Mouse (Mus musculus): ENCODE measurements around the gene Spcs3. TPM values are rescaled to one million over a fixed set of nuclear protein-coding genes. Genes with fewer than 3 reads are reported as not detected.
"Not testable (repeated sequence)": the region's sequence is repeated elsewhere in the genome, so short reads cannot be mapped to it uniquely, and the experiment has no call there.

Gene Spcs3
- polyA plus RNA-seq, 1 experiment from 2014 or later, result 41.5 TPM

DNA sequence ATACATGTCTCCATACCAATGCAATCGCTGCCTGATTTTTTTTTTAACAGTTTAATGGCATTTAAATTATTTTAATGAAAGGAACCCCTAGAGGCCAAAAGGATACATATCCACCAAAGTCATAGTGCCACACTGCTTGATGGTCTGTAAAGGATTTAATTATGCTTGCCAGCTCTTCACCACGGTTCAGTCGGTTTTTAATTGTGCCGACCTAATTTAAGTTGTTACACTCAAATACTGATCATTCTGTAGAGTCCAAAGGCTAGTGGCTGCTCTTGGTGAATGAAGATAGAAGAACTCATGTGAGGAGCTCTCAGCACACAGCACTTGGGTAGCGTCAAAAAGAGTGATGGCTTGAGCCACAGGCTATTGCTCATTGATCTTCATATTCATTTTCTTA, 5.4 kb upstream of the Spcs3 start:
- no peaks in the 10 kb centered on the region for H3K27me3 ChIP-seq (ENCODE audit: insufficient read depth, low read length)
- TF ChIP-seq EP300 (IDR thresholded peaks at IDR 0.05; ENCODE audit: low read depth), result no peak
- no peak for TF ChIP-seq CTCF (IDR thresholded peaks at IDR 0.05; ENCODE audit: low read depth)
- DNase-seq (no peak), ATAC-seq (no peak)
- no peak overlapping the region for H3K9ac ChIP-seq (replicated peaks)
- WGBS (ENCODE audit: insufficient replicate concordance), result 88% methylated on average over 5 of the region's 5 CpGs
- H3K4me3 ChIP-seq (ENCODE audit: low read depth, low read length), result no peak overlapping the region
- 0 out of 2 replicates have a peak, but pooled peaks cover 3% of the 10 kb centered on the region for H3K4me1 ChIP-seq (ENCODE audit: insufficient read depth)
- no peaks in the 10 kb centered on the region for H3K36me3 ChIP-seq (replicated peaks; ENCODE audit: insufficient read depth, low read length)
- no peaks in the 10 kb centered on the region for H3K9me3 ChIP-seq (ENCODE audit: low read length)
- no peak overlapping the region for H3K4me2 ChIP-seq (ENCODE audit: low read depth, low read length)
- no peak overlapping the region for H3K27ac ChIP-seq (ENCODE audit: low read depth)

DNA sequence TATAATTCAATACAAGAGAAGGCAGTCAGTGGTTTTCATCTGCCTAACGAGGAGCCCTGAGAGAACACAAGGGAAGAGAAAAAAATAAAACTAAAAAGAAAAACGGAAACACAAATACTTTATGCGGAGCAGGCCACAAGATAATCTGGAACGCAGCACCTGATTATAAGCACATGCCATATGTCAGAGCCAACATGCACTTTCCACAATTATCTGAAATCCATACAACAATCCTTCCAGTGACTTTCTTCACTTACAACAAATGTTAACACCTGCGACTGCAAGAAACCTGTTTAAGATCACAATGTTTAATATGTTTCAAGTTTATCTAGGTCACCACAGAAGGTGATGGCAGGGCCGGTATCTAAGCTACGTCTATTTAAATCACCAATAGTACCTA, 1.2 kb downstream of the Spcs3 start:
- WGBS (ENCODE audit: insufficient replicate concordance), result 30% methylated on average over 7 of the region's 7 CpGs

DNA sequence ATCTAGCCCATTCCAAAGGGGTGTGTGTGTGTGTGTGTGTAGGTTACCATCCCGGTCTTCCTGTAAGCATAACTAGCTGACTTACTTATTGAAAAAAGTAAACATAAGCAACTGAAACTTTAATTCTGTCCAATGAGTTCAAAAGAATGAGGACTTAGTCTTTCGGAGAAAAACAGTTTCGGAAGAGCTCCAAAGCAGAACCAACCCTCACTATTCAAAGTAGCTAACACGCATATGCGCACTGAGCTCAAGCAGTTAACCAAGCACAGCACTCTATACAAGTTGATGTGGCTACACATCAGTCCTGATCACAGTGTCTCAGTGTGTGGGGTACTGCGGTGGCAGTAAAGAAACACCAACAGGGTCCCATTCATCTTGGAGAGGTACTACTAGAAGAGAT, 3.1 kb downstream of the Spcs3 start:
- no peak overlapping the region for H3K4me2 ChIP-seq (ENCODE audit: low read depth, low read length)
- DNase-seq, result no peak
- H3K9ac ChIP-seq (replicated peaks), result no peak overlapping the region
- no peak overlapping the region for H3K27ac ChIP-seq (ENCODE audit: low read depth)
- H3K4me1 ChIP-seq (ENCODE audit: insufficient read depth), result peaks cover 14% of the 10 kb centered on the region
- no peaks in the 10 kb centered on the region for H3K27me3 ChIP-seq (ENCODE audit: insufficient read depth, low read length)
- ATAC-seq, result no peak
- 90% methylated on average over 6 of the region's 6 CpGs for WGBS (ENCODE audit: insufficient replicate concordance)
- H3K36me3 ChIP-seq (replicated peaks; ENCODE audit: insufficient read depth, low read length), result peaks cover 20% of the 10 kb centered on the region
- no peak overlapping the region for H3K4me3 ChIP-seq (ENCODE audit: low read depth, low read length)
- no peaks in the 10 kb centered on the region for H3K9me3 ChIP-seq (ENCODE audit: low read length)
- TF ChIP-seq CTCF (IDR thresholded peaks at IDR 0.05; ENCODE audit: low read depth) (no peak), EP300 (IDR thresholded peaks at IDR 0.05; ENCODE audit: low read depth) (no peak)

More for the DNA sequence above, 1.2 kb downstream of the Spcs3 start:
- Histone ChIP-seq H3K36me3 (replicated peaks; ENCODE audit: insufficient read depth, low read length) (peaks cover 12% of the 10 kb centered on the region; the same call in 1 of the 2 replicates), H3K27me3 (ENCODE audit: insufficient read depth, low read length) (no peaks in the 10 kb centered on the region), H3K9ac (replicated peaks) (peak overlapping the region; percentile 91), H3K4me1 (ENCODE audit: insufficient read depth) (peaks cover 14% of the 10 kb centered on the region), H3K4me2 (ENCODE audit: low read depth, low read length) (peak overlapping the region; percentile 85), H3K9me3 (ENCODE audit: low read length) (no peaks in the 10 kb centered on the region), H3K27ac (ENCODE audit: low read depth) (0 out of 2 replicates have a peak overlapping the region, but pooled peaks have one; percentile 95), H3K4me3 (ENCODE audit: low read depth, low read length) (peak overlapping the region; percentile 98)
- ATAC-seq, result no peak
- DNase-seq, result no peak
- TF ChIP-seq EP300 (IDR thresholded peaks at IDR 0.05; ENCODE audit: low read depth) (no peak), CTCF (IDR thresholded peaks at IDR 0.05; ENCODE audit: low read depth) (no peak)

DNA sequence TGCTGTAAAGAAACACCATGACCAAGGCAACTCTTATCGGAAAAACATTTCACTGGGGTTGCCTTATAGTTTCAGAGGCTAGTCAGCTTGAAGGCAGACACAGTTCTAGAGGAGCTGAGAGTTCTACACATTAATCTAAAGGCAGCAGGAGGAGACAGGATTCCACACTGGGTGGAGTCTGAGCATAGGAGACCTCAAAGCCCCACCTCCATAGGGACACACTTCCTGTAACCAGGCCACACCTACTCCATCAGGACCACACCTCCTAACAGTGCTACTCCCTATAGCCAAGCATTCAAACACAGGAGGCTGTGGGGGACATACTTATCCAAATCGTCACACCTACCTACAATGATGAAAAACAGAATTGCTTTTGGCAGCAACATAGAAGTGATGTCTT, 4.2 kb downstream of the Spcs3 start:
- H3K9ac ChIP-seq (replicated peaks), result no peak overlapping the region
- TF ChIP-seq EP300 (IDR thresholded peaks at IDR 0.05; ENCODE audit: low read depth), result no peak
- TF ChIP-seq CTCF (IDR thresholded peaks at IDR 0.05; ENCODE audit: low read depth), result no peak
- DNase-seq (peak; percentile 20), ATAC-seq (no peak)
- peaks cover 30% of the 10 kb centered on the region for H3K36me3 ChIP-seq (replicated peaks; ENCODE audit: insufficient read depth, low read length)
- no peak overlapping the region for H3K4me2 ChIP-seq (ENCODE audit: low read depth, low read length)
- H3K9me3 ChIP-seq (ENCODE audit: low read length), result no peaks in the 10 kb centered on the region
- H3K4me3 ChIP-seq (ENCODE audit: low read depth, low read length), result no peak overlapping the region
- no peak overlapping the region for H3K27ac ChIP-seq (ENCODE audit: low read depth)
- H3K4me1 ChIP-seq (ENCODE audit: insufficient read depth), result peaks cover 14% of the 10 kb centered on the region
- H3K27me3 ChIP-seq (ENCODE audit: insufficient read depth, low read length), result no peaks in the 10 kb centered on the region
- WGBS (ENCODE audit: insufficient replicate concordance), result 81% methylated on average over 2 of the region's 2 CpGs

DNA sequence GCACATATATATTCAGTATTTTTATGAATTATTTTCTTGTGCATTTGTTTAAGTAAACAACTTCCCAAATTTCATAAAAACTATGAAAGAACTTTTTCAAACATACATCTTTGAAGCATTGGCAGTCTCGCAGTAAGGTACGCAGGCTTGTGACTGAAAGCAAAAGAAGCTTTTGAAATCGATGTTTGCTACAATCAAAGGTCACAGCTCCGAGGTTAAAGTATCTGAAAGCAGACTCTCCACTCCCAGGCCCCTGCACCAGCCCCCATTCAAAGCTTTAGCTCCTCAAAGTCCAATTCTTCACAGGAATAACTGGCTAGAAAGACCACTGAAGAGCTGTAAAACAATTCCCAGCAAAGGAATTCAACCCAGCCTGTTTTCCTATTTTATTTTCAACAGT, 9.3 kb downstream of the Spcs3 start:
- Histone ChIP-seq H3K27ac (ENCODE audit: low read depth) (no peak overlapping the region; the same call in 1 of the 2 replicates), H3K4me3 (ENCODE audit: low read depth, low read length) (no peak overlapping the region), H3K4me2 (ENCODE audit: low read depth, low read length) (no peak overlapping the region), H3K9me3 (ENCODE audit: low read length) (no peaks in the 10 kb centered on the region), H3K27me3 (ENCODE audit: insufficient read depth, low read length) (no peaks in the 10 kb centered on the region), H3K4me1 (ENCODE audit: insufficient read depth) (0 out of 2 replicates have a peak, but pooled peaks cover 10% of the 10 kb centered on the region), H3K9ac (replicated peaks) (no peak overlapping the region), H3K36me3 (replicated peaks; ENCODE audit: insufficient read depth, low read length) (peaks cover 31% of the 10 kb centered on the region)
- 59% methylated on average over 4 of the region's 4 CpGs for WGBS (ENCODE audit: insufficient replicate concordance)
- ATAC-seq (no peak), DNase-seq (no peak)
- no peak for TF ChIP-seq CTCF (IDR thresholded peaks at IDR 0.05; ENCODE audit: low read depth)
- TF ChIP-seq EP300 (IDR thresholded peaks at IDR 0.05; ENCODE audit: low read depth), result no peak

DNA sequence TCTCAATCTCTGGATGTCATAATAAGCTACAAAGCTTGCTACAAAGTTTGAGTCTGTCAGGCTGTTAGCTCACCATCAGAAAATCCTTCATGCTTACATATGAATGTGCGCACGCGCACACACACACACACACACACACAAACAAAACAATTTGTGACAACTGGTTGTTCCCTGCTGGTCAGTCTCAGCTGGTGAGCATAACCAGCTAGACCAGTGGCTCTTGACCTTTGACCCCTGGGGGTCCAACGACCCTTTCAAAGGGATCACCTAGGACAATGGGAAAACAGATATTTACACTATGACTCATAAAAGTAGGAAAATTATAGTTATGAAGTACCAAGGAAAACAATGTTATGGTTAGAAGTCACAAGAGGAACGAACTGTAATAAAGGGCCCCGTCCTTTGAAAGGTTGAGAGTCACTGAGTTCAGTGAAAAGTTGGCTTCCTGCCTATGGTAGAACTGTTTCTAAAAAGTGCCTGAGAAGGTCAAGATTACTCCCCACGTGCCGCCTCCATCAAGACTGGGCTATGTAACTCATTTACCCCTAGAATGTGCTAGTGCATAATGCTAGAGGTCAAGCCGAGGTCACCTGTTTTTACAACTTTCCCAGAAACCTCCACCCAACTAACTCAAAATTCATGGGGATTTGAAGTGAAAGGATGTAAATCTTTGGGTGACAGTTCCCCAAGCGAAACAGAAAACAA, 10.9 kb downstream of the Spcs3 start:
- H3K27ac ChIP-seq (ENCODE audit: low read depth), result no peak overlapping the region
- H3K36me3 ChIP-seq (replicated peaks; ENCODE audit: insufficient read depth, low read length), result peaks cover 24% of the 10 kb centered on the region
- WGBS (ENCODE audit: insufficient replicate concordance), result 68% methylated on average over 10 of the region's 10 CpGs
- TF ChIP-seq EP300 (IDR thresholded peaks at IDR 0.05; ENCODE audit: low read depth), result no peak
- no peak for TF ChIP-seq CTCF (IDR thresholded peaks at IDR 0.05; ENCODE audit: low read depth)
- ATAC-seq (peak; percentile 35; the same call in 1 of the 2 replicates), DNase-seq (no peak)
- no peak overlapping the region for H3K4me3 ChIP-seq (ENCODE audit: low read depth, low read length)
- no peaks in the 10 kb centered on the region for H3K9me3 ChIP-seq (ENCODE audit: low read length)
- no peaks in the 10 kb centered on the region for H3K27me3 ChIP-seq (ENCODE audit: insufficient read depth, low read length)
- H3K9ac ChIP-seq (replicated peaks), result no peak overlapping the region
- 0 out of 2 replicates have a peak, but pooled peaks cover 10% of the 10 kb centered on the region for H3K4me1 ChIP-seq (ENCODE audit: insufficient read depth)
- no peak overlapping the region for H3K4me2 ChIP-seq (ENCODE audit: low read depth, low read length)

DNA sequence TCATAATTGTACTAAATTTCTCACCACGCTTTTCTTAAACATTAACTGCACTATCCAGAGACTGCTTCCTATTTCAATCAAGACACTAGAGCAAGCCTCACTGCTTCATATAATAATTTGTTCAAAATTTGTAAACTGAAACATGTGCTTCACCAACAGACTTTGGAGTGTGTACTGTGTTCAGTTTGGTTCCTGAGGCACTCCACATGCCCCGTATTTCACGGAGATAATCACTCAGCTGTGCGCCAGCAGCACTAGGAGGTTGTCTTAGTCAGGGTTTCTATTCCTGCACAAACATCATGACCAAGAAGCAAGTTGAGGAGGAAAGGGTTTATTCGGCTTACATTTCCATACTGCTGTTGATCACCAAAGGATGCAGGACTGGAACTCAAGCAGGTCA, 17.6 kb downstream of the Spcs3 start:
- 47% methylated on average over 5 of the region's 5 CpGs for WGBS (ENCODE audit: insufficient replicate concordance)
- not testable (repeated sequence) for H3K27ac ChIP-seq (ENCODE audit: low read depth); ATAC-seq; H3K9ac ChIP-seq (replicated peaks); H3K4me1 ChIP-seq (ENCODE audit: insufficient read depth); DNase-seq; H3K9me3 ChIP-seq (ENCODE audit: low read length); H3K4me3 ChIP-seq (ENCODE audit: low read depth, low read length); H3K27me3 ChIP-seq (ENCODE audit: insufficient read depth, low read length); H3K36me3 ChIP-seq (replicated peaks; ENCODE audit: insufficient read depth, low read length); H3K4me2 ChIP-seq (ENCODE audit: low read depth, low read length)

Data from liver, postnatal 0 days (tissue).